Mouse (Mus musculus) midbrain, embryonic 13.5 days (tissue): ENCODE data around the gene Rftn2. TPM values are rescaled to one million over a fixed set of nuclear protein-coding genes. Genes with fewer than 3 reads are reported as not detected.

Source experiments
- ATAC-seq: fragments of 200-750 bp; cut with Nextera tagmentation; 2 replicates; pipeline ENCODE4 v1.8.0; 2017; ENCODE audit warnings: mild to moderate bottlenecking, moderate TSS enrichment, moderate library complexity
- H3K27ac ChIP-seq: fragments of 300-500 bp; sonication (generic); 2 replicates; pipeline ENCODE4 v1.5.1; 2015; ENCODE audit warnings: inconsistent platforms, mild to moderate bottlenecking, moderate library complexity
- H3K27me3 ChIP-seq: fragments of 300-500 bp; sonication (generic); 2 replicates; pipeline ENCODE4 v1.6.1; 2015; ENCODE audit warnings: mild to moderate bottlenecking, inconsistent platforms
- H3K36me3 ChIP-seq: fragments of 300-500 bp; sonication (generic); 2 replicates; pipeline ENCODE4 v1.6.1; 2015; ENCODE audit warnings: mild to moderate bottlenecking, inconsistent platforms
- H3K4me1 ChIP-seq: fragments of 300-500 bp; sonication (generic); replicated peaks from 2 replicates; pipeline ENCODE4 v1.6.1; 2015; ENCODE audit warnings: inconsistent platforms
- H3K4me2 ChIP-seq: fragments of 300-500 bp; sonication (generic); replicated peaks from 2 replicates; pipeline ENCODE4 v1.6.1; 2015; ENCODE audit warnings: moderate library complexity, mild to moderate bottlenecking, inconsistent platforms
- H3K4me3 ChIP-seq: fragments of 300-500 bp; sonication (generic); replicated peaks from 2 replicates; pipeline ENCODE4 v1.5.1; 2015; ENCODE audit warnings: mild to moderate bottlenecking, inconsistent platforms
- H3K9ac ChIP-seq: fragments of 300-500 bp; sonication (generic); replicated peaks from 2 replicates; pipeline ENCODE4 v1.6.1; 2015; ENCODE audit warnings: mild to moderate bottlenecking, inconsistent platforms
- H3K9me3 ChIP-seq: fragments of 300-500 bp; sonication (generic); 2 replicates; pipeline ENCODE4 v1.6.1; 2016; ENCODE audit warnings: mild to moderate bottlenecking, inconsistent platforms
- WGBS: fragments of 180-500 bp; shearing (Covaris S2); methylation state at CpG from one replicate; pipeline ENCODE4 v1.1.7; 2015; 5-methylcytosine and 5-hydroxymethylcytosine counted together
- polyA plus RNA-seq: library from polyadenylated mRNA; unstranded; fragments of >200 nt; fragmentation: Nextera tagmentation; extraction: Ambion mirVana; gene quantifications from 2 replicates; pipeline ENCODE4 v1.2.1, GENCODE M21; 2015

Rftn2 gene
- polyA plus RNA-seq, 1 experiment from 2014 or later: 8.5 TPM

GRCm38 (mm10) chr1:55208500-55209140 lies 18.0 kb downstream of the Rftn2 start:
- 84% methylated on average over 5 of the region's 5 CpGs for WGBS
- Histone ChIP-seq H3K27ac (no peak overlapping the region), H3K36me3 (no peaks in the 10 kb centered on the region), H3K4me1 (peaks cover 12% of the 10 kb centered on the region; the same call in 1 of the 2 replicates), H3K4me2 (no peak overlapping the region), H3K27me3 (peaks cover 4% of the 10 kb centered on the region; the same call in 1 of the 2 replicates), H3K9ac (no peak overlapping the region), H3K4me3 (no peak overlapping the region), H3K9me3 (no peaks in the 10 kb centered on the region)
- ATAC-seq: no peak

GRCm38 (mm10) chr1:55207561-55207960 lies 19.0 kb downstream of the Rftn2 start:
- H3K9me3 ChIP-seq: no peaks in the 10 kb centered on the region
- no peak overlapping the region for H3K4me2 ChIP-seq
- ATAC-seq: no peak
- H3K27ac ChIP-seq: no peak overlapping the region
- H3K4me1 ChIP-seq: peaks cover 13% of the 10 kb centered on the region; the same call in 1 of the 2 replicates
- 88% methylated on average over 6 of the region's 6 CpGs for WGBS
- H3K4me3 ChIP-seq: no peak overlapping the region
- H3K36me3 ChIP-seq: no peaks in the 10 kb centered on the region
- no peak overlapping the region for H3K9ac ChIP-seq
- peaks cover 4% of the 10 kb centered on the region; the same call in 1 of the 2 replicates for H3K27me3 ChIP-seq

- H3K9me3 ChIP-seq: no peaks in the 10 kb centered on the region
- no peak overlapping the region for H3K27ac ChIP-seq
- no peak for ATAC-seq
- H3K4me2 ChIP-seq: no peak overlapping the region
- peaks cover 4% of the 10 kb centered on the region; the same call in 1 of the 2 replicates for H3K27me3 ChIP-seq
- no peak overlapping the region for H3K9ac ChIP-seq
- 23% methylated on average over 5 of the region's 5 CpGs for WGBS
- no peaks in the 10 kb centered on the region for H3K36me3 ChIP-seq
- no peak overlapping the region for H3K4me3 ChIP-seq
- peaks cover 23% of the 10 kb centered on the region for H3K4me1 ChIP-seq
These were observed 20.7 kb downstream of the Rftn2 start for GRCm38 (mm10) chr1:55205808-55206327.

GRCm38 (mm10) chr1:55201850-55202752 lies 24.5 kb downstream of the Rftn2 start:
- H3K4me3 ChIP-seq: no peak overlapping the region
- ATAC-seq: no peak; the same call in 1 of the 2 replicates
- H3K4me2 ChIP-seq: no peak overlapping the region
- 0 out of 2 replicates have a peak overlapping the region, but pooled peaks have one; percentile 19 for H3K9ac ChIP-seq
- 0 out of 2 replicates have a peak, but pooled peaks cover 6% of the 10 kb centered on the region for H3K27me3 ChIP-seq
- H3K4me1 ChIP-seq: peaks cover 25% of the 10 kb centered on the region
- H3K36me3 ChIP-seq: no peaks in the 10 kb centered on the region
- WGBS: 65% methylated on average over 18 of the region's 18 CpGs
- peak overlapping the region; percentile 14; the same call in 1 of the 2 replicates for H3K27ac ChIP-seq
- no peaks in the 10 kb centered on the region for H3K9me3 ChIP-seq

GRCm38 (mm10) chr1:55198719-55199118 lies 27.9 kb downstream of the Rftn2 start:
- Histone ChIP-seq H3K27ac (no peak overlapping the region), H3K36me3 (no peaks in the 10 kb centered on the region), H3K4me1 (peaks cover 33% of the 10 kb centered on the region), H3K27me3 (peaks cover 12% of the 10 kb centered on the region; the same call in 1 of the 2 replicates), H3K4me2 (no peak overlapping the region), H3K4me3 (no peak overlapping the region), H3K9ac (no peak overlapping the region), H3K9me3 (no peaks in the 10 kb centered on the region)
- ATAC-seq: peak; percentile 10; the same call in 1 of the 2 replicates
- WGBS: 8% methylated on average over 3 of the region's 3 CpGs

GRCm38 (mm10) chr1:55196327-55197003 lies 30.1 kb downstream of the Rftn2 start:
- Histone ChIP-seq H3K4me3 (no peak overlapping the region), H3K4me2 (no peak overlapping the region), H3K9me3 (no peaks in the 10 kb centered on the region), H3K36me3 (no peaks in the 10 kb centered on the region), H3K4me1 (peaks cover 43% of the 10 kb centered on the region), H3K27ac (no peak overlapping the region), H3K9ac (no peak overlapping the region), H3K27me3 (peaks cover 12% of the 10 kb centered on the region; the same call in 1 of the 2 replicates)
- 51% methylated on average over 6 of the region's 6 CpGs for WGBS
- ATAC-seq: no peak

- no peak for ATAC-seq
- no peak overlapping the region for H3K4me3 ChIP-seq
- H3K27me3 ChIP-seq: peaks cover 7% of the 10 kb centered on the region; the same call in 1 of the 2 replicates
- H3K4me1 ChIP-seq: peaks cover 43% of the 10 kb centered on the region
- H3K9me3 ChIP-seq: no peaks in the 10 kb centered on the region
- H3K9ac ChIP-seq: no peak overlapping the region
- no peak overlapping the region for H3K27ac ChIP-seq
- no peaks in the 10 kb centered on the region for H3K36me3 ChIP-seq
- 56% methylated on average over 4 of the region's 4 CpGs for WGBS
- H3K4me2 ChIP-seq: peak overlapping the region; percentile 41
These were observed 31.6 kb downstream of the Rftn2 start for GRCm38 (mm10) chr1:55195021-55195420.

- peak overlapping the region; percentile 41 for H3K4me2 ChIP-seq
- H3K27ac ChIP-seq: peak overlapping the region; percentile 56
- ATAC-seq: peak; percentile 59
These were observed 32.3 kb downstream of the Rftn2 start for GRCm38 (mm10) chr1:55194064-55194915.

GRCm38 (mm10) chr1:55193316-55193715 lies 33.3 kb downstream of the Rftn2 start:
- Histone ChIP-seq H3K27ac (peak overlapping the region; percentile 56), H3K9ac (no peak overlapping the region), H3K36me3 (no peaks in the 10 kb centered on the region), H3K4me1 (peaks cover 38% of the 10 kb centered on the region), H3K4me2 (no peak overlapping the region), H3K9me3 (no peaks in the 10 kb centered on the region), H3K27me3 (peaks cover 6% of the 10 kb centered on the region; the same call in 1 of the 2 replicates), H3K4me3 (no peak overlapping the region)
- 43% methylated on average over 2 of the region's 2 CpGs for WGBS
- ATAC-seq: peak; percentile 41; the same call in 1 of the 2 replicates

More at GRCm38 (mm10) chr1:55194064-55194915, 32.3 kb downstream of the Rftn2 start:
- Histone ChIP-seq H3K9me3 (no peaks in the 10 kb centered on the region), H3K36me3 (no peaks in the 10 kb centered on the region), H3K4me3 (0 out of 2 replicates have a peak overlapping the region, but pooled peaks have one; percentile 11), H3K9ac (0 out of 2 replicates have a peak overlapping the region, but pooled peaks have one; percentile 25), H3K4me1 (peaks cover 43% of the 10 kb centered on the region), H3K27me3 (peaks cover 6% of the 10 kb centered on the region; the same call in 1 of the 2 replicates)
- 10% methylated on average over 19 of the region's 19 CpGs for WGBS

GRCm38 (mm10) chr1:55192824-55193223 lies 33.8 kb downstream of the Rftn2 start:
- H3K36me3 ChIP-seq: no peaks in the 10 kb centered on the region
- ATAC-seq: 0 out of 2 replicates have a peak, but pooled peaks have one; percentile 2
- peaks cover 6% of the 10 kb centered on the region; the same call in 1 of the 2 replicates for H3K27me3 ChIP-seq
- no peaks in the 10 kb centered on the region for H3K9me3 ChIP-seq
- peaks cover 38% of the 10 kb centered on the region for H3K4me1 ChIP-seq
- no peak overlapping the region for H3K4me2 ChIP-seq
- no peak overlapping the region for H3K9ac ChIP-seq
- no peak overlapping the region for H3K4me3 ChIP-seq
- 52% methylated on average over 3 of the region's 3 CpGs for WGBS
- H3K27ac ChIP-seq: peak overlapping the region; percentile 19; the same call in 1 of the 2 replicates
